Mouse (Mus musculus): Measurements from ENCODE around the gene Kif22.

DNA sequence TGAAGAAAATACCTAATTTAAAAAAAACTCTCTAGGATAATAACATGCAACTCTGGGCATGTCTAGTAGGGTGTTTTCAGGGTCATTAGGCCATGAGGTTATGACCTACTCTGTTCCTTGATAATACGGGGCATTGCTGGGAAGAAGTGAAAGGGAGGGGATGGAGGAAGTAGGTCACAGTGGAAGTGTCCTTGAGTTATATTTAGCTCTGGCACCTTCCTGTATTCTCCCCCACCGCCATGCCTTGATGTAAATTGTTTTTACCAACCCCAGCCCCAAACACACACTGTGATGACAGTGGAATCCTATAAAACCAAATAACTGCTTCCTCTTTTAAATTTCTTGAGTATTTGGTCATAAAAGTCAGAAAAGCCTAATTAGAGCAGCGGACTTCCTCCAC, 37.8 kb upstream of the Kif22 start:
- TF ChIP-seq POLR2A (IDR thresholded peaks at IDR 0.05; ENCODE audit: low read depth, low read length) (no peak), CTCF (IDR thresholded peaks at IDR 0.05; ENCODE audit: extremely low read depth, insufficient read length, insufficient replicate concordance, low read depth, low read length) (no peak)

Data from small intestine, adult 2 months (tissue).